Comparison of ENCODE assay signal across 8 mouse cellular contexts in genomic region chr5:129846752-129847557, GRCm38 (mm10). TPM values are rescaled to one million over a fixed set of nuclear protein-coding genes. Genes with fewer than 3 reads are reported as not detected.
DNase-seq lines count a peak whose midpoint lies in the region; ATAC-seq lines count a peak whose summit lies in the region.

Sumf2 (plus strand) TSS chr5:129846986.

- ATAC-seq in hindbrain, embryonic 11.5 days (ENCODE audit: low FRiP score): peak; percentile 99

- peak within 1 kb of the TSS; percentile 70 for H3K27ac ChIP-seq in hindbrain, embryonic 11.5 days (ENCODE audit: low read depth, low read length)

- no peaks in the 10 kb centered on the region for H3K27me3 ChIP-seq in hindbrain, embryonic 11.5 days (ENCODE audit: control insufficient read depth, insufficient read depth, low read length)

- H3K4me3 ChIP-seq in hindbrain, embryonic 11.5 days (ENCODE audit: low read depth, low read length): peak within 1 kb of the TSS; percentile 65

- H3K4me1 ChIP-seq in hindbrain, embryonic 11.5 days (replicated peaks; ENCODE audit: control insufficient read depth, insufficient read depth, low read length): 0 out of 2 replicates have a peak, but pooled peaks cover 2% of the 10 kb centered on the region

- H3K4me2 ChIP-seq in hindbrain, embryonic 11.5 days (replicated peaks; ENCODE audit: low read depth, low read length): peak within 1 kb of the TSS; percentile 60

- no peaks in the 10 kb centered on the region for H3K9me3 ChIP-seq in hindbrain, embryonic 11.5 days (ENCODE audit: control insufficient read depth, low read length)

- peak within 1 kb of the TSS; percentile 84 for H3K9ac ChIP-seq in hindbrain, embryonic 11.5 days (ENCODE audit: low read depth, low read length)

- H3K36me3 ChIP-seq in hindbrain, embryonic 11.5 days (ENCODE audit: control insufficient read depth, insufficient read depth, low read length): no peaks in the 10 kb centered on the region; the same call in 1 of the 2 replicates

- peak; percentile 92 for DNase-seq in Muller cell, postnatal 12 days (ENCODE audit: inconsistent ontology term)
- peak; percentile 95 for DNase-seq in cerebellum, adult 9-11 months
- DNase-seq in frontal cortex, adult 2 months (ENCODE audit: extremely low spot score in 1 of 2, low spot score in 1 of 2): peak; percentile 91 to 97
- peak; percentile 98 for DNase-seq in hindbrain, embryonic 11.5 days (ENCODE audit: low spot score)
- peak; percentile 96 to 97 for DNase-seq in layer of hippocampus, postnatal 10 days (ENCODE audit: low spot score in 2 of 2)
- DNase-seq in lung, postnatal 10 days: peak; percentile 97
- DNase-seq in ovary, postnatal 36 days (ENCODE audit: low spot score): peak; percentile 96
- DNase-seq in thymus, postnatal 25 days: peak; percentile 96

- 12% methylated on average over 22 of the region's 22 CpGs for WGBS in hindbrain, embryonic 11.5 days

RNA-seq across cellular contexts. Expression of gene Sumf2, which starts in this region (rescaled TPM):
- polyA plus RNA-seq in frontal cortex, adult 2 months (2012; rRNA removed): 17.9 and 18.0 TPM in 2 replicates
- polyA plus RNA-seq in hindbrain, embryonic 11.5 days (2014; fragmentation: Nextera tagmentation; extraction: Ambion mirVana): 45.4 and 48.7 TPM in 2 replicates
- 10 to 100 TPM; 19.9 to 25.8 TPM for total RNA-seq in layer of hippocampus, postnatal 10 days (2021)

Comparison
In these comparisons a context has a peak if more than half of its experiments do, and no peak if none do; other contexts are left out.
1. Peak in every context shown above with its lines: DNase-seq, ATAC-seq, H3K4me3 ChIP-seq and H3K27ac ChIP-seq.